Mouse (Mus musculus) frontal cortex, adult (tissue): ENCODE measurements around the gene Dusp22.

Experiments
- ATAC-seq: cut with Nextera tagmentation; 2 replicates; pipeline ENCODE4 v1.9.2; 2017; ENCODE audit warnings: mild to moderate bottlenecking, moderate library complexity, mixed read lengths; ENCODE audit not compliant: low TSS enrichment

Dusp22 gene

GRCm38 (mm10) chr13:30715573-30715972 is 55.8 kb downstream of the Dusp22 start:
- ATAC-seq = no peak

GRCm38 (mm10) chr13:30716611-30717010 is 56.8 kb downstream of the Dusp22 start:
- ATAC-seq = no peak

- no peak for ATAC-seq
Observed at GRCm38 (mm10) chr13:30722601-30723000, 62.8 kb downstream of the Dusp22 start.

- no peak for ATAC-seq
Observed at GRCm38 (mm10) chr13:30723258-30723657, 63.5 kb downstream of the Dusp22 start.

GRCm38 (mm10) chr13:30723858-30724257 is 64.1 kb downstream of the Dusp22 start:
- ATAC-seq = no peak

GRCm38 (mm10) chr13:30724691-30725271 is 65.0 kb downstream of the Dusp22 start:
- peak; percentile 92 for ATAC-seq

- no peak for ATAC-seq
Observed at GRCm38 (mm10) chr13:30726879-30727278, 67.1 kb downstream of the Dusp22 start.

DNA sequence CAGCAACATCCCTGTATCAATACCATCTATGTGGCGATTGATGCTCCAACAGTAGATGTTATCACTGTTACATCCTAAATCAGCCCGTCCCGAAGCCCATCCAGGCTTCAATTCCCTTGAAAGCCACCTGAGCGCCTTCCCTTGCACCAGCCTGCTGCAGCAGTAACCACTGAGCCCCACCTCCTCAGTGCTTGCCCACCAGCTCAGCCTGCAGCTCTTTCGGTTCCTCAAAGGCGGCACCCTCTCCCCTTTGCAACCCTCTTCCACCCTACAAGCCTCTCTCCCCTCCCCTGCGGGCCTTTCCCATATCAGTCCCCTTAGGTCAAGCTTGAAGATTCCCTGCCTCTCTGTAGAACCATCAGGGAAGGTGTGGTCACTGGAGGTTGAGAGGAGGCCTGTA is 68.4 kb downstream of the Dusp22 start:
- ATAC-seq = no peak

DNA sequence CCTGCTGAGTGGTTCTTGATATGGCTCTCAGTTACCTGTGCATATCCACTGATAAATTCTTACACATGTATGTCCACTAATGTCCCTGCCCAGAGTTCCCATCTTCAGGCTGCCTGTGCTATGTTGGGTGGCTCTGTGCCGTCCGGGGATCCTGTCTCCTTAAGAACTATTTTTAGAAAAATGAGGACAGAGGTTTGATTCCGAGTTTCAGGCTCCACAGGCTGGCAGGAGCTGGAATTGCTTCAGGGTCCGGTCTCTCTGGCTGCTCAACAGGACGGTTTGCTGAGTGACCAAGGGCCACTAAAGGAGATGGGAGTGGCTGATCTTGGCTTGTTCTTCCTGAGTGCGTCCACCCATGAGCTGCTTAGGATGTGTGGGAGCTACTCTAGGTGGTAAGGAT is 69.4 kb downstream of the Dusp22 start:
- ATAC-seq = peak; percentile 41

DNA sequence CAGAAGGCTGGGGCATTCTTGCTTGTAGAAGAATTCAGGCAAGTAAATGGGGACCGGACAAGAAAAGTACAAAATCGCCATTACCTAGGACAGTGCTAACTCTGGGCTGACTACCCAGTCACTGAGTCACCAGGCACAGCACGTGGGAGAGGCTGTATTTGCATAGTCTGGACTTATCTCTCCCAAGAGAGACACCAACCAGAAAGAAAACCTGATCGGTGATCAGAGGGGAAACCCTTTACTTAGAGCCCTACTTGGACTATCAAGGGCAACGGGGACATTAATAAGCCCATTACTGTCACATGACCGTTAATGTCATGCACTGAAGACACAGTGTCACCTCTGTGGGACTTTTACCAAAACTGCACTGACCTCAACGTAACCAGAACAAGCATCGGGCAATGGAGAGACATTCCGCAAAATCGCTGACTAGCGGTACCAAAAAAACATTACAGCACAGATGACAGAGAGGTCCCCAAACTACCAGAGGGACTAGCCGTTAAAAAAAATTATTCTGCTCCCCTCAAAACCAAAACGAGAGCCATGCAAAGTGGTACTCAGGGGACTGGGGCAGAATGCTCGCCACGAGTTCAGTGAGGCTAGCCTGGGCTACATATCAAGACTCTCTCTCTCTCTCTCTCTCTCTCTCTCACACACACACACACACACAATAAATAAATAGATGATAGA is 70.5 kb downstream of the Dusp22 start:
- no peak for ATAC-seq

GRCm38 (mm10) chr13:30732709-30733445 is 73.1 kb downstream of the Dusp22 start:
- ATAC-seq = no peak

- ATAC-seq = no peak
Observed at GRCm38 (mm10) chr13:30736721-30737120, 76.9 kb downstream of the Dusp22 start.

- no peak for ATAC-seq
Observed at GRCm38 (mm10) chr13:30737257-30737656, 77.5 kb downstream of the Dusp22 start.

GRCm38 (mm10) chr13:30738310-30738840 is 78.6 kb downstream of the Dusp22 start:
- ATAC-seq = no peak

DNA sequence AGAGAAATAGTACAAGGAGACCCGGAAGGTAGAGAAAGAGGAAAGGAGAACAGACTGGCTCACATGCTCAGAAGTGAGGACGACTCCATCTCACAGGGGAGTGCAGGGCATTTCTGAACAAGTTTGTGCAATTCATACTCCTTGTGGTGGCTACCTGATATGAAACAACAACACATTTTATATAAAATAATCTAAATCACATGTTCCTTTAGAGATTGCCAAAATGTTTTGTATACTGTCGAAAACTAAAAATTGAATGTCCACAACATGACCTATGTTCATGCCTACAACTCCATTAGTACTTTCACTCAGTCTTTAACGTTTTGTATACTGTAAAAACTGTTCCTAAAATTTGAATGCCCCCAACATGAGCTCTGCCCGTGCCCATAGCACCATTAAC is 81.4 kb downstream of the Dusp22 start:
- no peak for ATAC-seq

GRCm38 (mm10) chr13:30742411-30742970 is 82.7 kb downstream of the Dusp22 start:
- ATAC-seq = no peak

GRCm38 (mm10) chr13:30745121-30745520 is 85.3 kb downstream of the Dusp22 start:
- ATAC-seq = no peak

DNA sequence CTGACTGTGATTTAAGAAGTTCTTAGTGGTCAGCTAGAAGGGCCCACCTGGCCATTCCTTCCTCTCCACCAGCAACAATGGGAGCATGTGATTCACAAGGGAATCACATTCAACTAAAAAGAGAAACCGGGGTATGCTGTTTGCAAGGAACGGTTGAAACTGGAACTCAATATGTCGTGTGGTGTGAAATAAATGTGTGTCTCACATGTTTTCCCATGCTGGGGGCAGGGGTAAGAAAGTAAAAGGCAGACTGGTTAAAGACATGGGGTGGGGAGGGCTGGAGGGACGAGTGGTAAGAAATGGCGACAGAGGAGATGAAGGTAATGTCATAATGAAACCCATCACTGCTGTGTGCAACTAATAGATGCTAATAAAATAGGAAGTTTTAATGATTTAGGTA is 87.3 kb downstream of the Dusp22 start:
- ATAC-seq = no peak

GRCm38 (mm10) chr13:30747504-30747903 is 87.7 kb downstream of the Dusp22 start:
- ATAC-seq = no peak

GRCm38 (mm10) chr13:30748321-30748720 is 88.5 kb downstream of the Dusp22 start:
- ATAC-seq = no peak

- ATAC-seq = 0 out of 2 replicates have a peak, but pooled peaks have one; percentile 22
Observed at GRCm38 (mm10) chr13:30749021-30749556, 89.3 kb downstream of the Dusp22 start, which contains the start of gene Irf4. Gene Irf4 (plus strand): TSS chr13:30749226.

DNA sequence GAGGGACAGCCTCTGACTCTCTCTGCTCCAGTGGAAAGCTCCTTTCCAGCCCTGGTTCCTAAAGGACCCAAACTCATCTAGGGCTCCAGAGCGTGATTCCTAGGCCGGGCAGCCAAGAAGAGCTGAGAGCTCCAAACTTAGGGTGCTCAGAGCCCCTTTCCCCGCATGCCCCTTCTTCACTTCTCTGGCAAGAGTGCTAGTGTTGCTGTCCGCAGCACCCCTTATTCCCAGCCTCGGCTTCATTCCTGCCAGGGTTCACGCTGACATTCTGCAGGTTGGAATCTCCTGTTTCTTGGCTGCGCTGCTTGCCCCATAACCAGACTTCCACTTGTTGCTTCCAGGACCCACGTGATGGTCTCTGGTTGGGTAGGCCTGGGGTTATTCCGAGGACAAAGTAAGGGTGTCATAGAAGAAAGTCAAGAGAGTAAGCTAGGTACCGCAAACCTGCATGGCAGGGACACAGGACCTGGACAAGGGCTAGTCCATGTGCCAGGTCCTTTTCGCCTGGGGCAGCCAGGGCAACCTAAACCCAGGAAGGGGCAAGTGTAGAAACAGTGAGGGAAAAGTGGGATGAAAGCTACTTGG is 89.8 kb downstream of the Dusp22 start:
- ATAC-seq = peak; percentile 11; the same call in 1 of the 2 replicates
